ENCODE assay signal across 22 mouse cellular contexts in genomic region chr5:8544512-8544911, GRCm38 (mm10).
A peak's percentile ranks its signal among the peaks of the same experiment; 100 is the strongest.
DNase-seq lines count a peak whose midpoint lies in the region; ATAC-seq and TF ChIP-seq lines count a peak whose summit lies in the region.
"Had no signal": no experiment of that assay in that cellular context is flagged by ENCODE, and none has a peak within 500 bp of the region (broad histone marks: within the 10 kb centered on the region; RNA-seq: fewer than 3 reads in every experiment).

No protein-coding gene starts in this region.

- H3K4me3 ChIP-seq in kidney, embryonic 16.5 days (ENCODE audit: low read length): no peak overlapping the region
- H3K4me3 ChIP-seq in CH12.LX (replicated peaks in 1 of 3; ENCODE audit: low read depth in 2 of 3, low read length in 2 of 3, poor library complexity in 1 of 3): no peak overlapping the region
- no peak overlapping the region for H3K4me3 ChIP-seq in hindbrain, embryonic 10.5 days
- H3K4me3 ChIP-seq: embryonic facial prominence, embryonic 10.5 days; hindbrain, embryonic 13.5 days; midbrain, embryonic 15.5 days; neural tube, embryonic 13.5 days had no signal

- WGBS in kidney, embryonic 16.5 days: 59% methylated on average over 2 of the region's 5 CpGs
- 29% methylated on average over 4 of the region's 5 CpGs for WGBS in hindbrain, embryonic 10.5 days

- H3K9ac ChIP-seq in kidney, embryonic 16.5 days (replicated peaks; ENCODE audit: low read length): no peak overlapping the region
- H3K9ac ChIP-seq in CH12.LX (ENCODE audit: insufficient read depth, low read depth): no peak overlapping the region
- H3K9ac ChIP-seq: hindbrain, embryonic 13.5 days; midbrain, embryonic 15.5 days; neural tube, embryonic 13.5 days had no signal

- peak; percentile 4 for DNase-seq in embryo, embryonic 11 days
- DNase-seq in embryo, embryonic 10.5 days (ENCODE audit: low spot score): no peak
- DNase-seq in kidney, postnatal 36 days: no peak
- DNase-seq in CH12.LX (ENCODE audit: extremely low read depth) (peak; percentile 3), ZHBTc4 (ENCODE audit: low read depth, low spot score) (peak; percentile 81)
- no peak for DNase-seq in hindbrain, embryonic 10.5 days (ENCODE audit: low spot score)
- no peak for DNase-seq in neural tube, embryonic 10.5 days (ENCODE audit: extremely low spot score, low spot score)
- DNase-seq: adrenal gland, postnatal 25 days; cerebellum, adult 9-10 months; gastrocnemius, postnatal 25 days; kidney, adult 18-20 months; right cerebral cortex, adult 18-20 months; right cerebral cortex, postnatal 4 days; thymus, adult 18-20 months had no signal

- TF ChIP-seq RAD21 in CH12.LX (IDR thresholded peaks at IDR 0.05; ENCODE audit: low read depth, low read length): no peak; the same call in 1 of the 2 replicates

- no peak for TF ChIP-seq EP300 in CH12.LX (IDR thresholded peaks at IDR 0.05; ENCODE audit: low read length)

- in situ Hi-C loops in CH12.LX (cut with MboI; ENCODE audit: low pct_ligation_motif_present, low pct_unique_long_range_greater_than_20kb, low sequenced_read_pairs): no loop called here

- dilution Hi-C loops in CH12.LX (cut with MboI; ENCODE audit: extremely low pct_ligation_motif_present, extremely low pct_unique_long_range_greater_than_20kb, low sequenced_read_pairs): no loop called here

- no peak overlapping the region for H3K27ac ChIP-seq in kidney, embryonic 16.5 days (ENCODE audit: low read length)
- H3K27ac ChIP-seq in CH12.LX (ENCODE audit: insufficient read depth, low read depth): no peak overlapping the region
- H3K27ac ChIP-seq in hindbrain, embryonic 10.5 days: no peak overlapping the region
- H3K27ac ChIP-seq: embryonic facial prominence, embryonic 10.5 days; hindbrain, embryonic 13.5 days; kidney, postnatal 0 days; macrophage; midbrain, embryonic 15.5 days; neural tube, embryonic 13.5 days had no signal

- H3K4me2 ChIP-seq in kidney, embryonic 16.5 days (replicated peaks; ENCODE audit: low read depth, low read length): no peak overlapping the region
- H3K4me2 ChIP-seq in CH12.LX (ENCODE audit: insufficient read depth, low read depth, poor library complexity, severe bottlenecking): no peak overlapping the region
- H3K4me2 ChIP-seq: hindbrain, embryonic 13.5 days; midbrain, embryonic 15.5 days; neural tube, embryonic 13.5 days had no signal

- TF ChIP-seq POLR2A in CH12.LX (IDR thresholded peaks at IDR 0.05; ENCODE audit: low read depth, low read length): no peak

- no peaks in the 10 kb centered on the region for H3K36me3 ChIP-seq in kidney, embryonic 16.5 days (ENCODE audit: insufficient read depth, low read length)
- H3K36me3 ChIP-seq in CH12.LX (replicated peaks in 1 of 2; ENCODE audit: control insufficient read depth in 1 of 2, insufficient read depth in 1 of 2, low read length in 1 of 2): no peaks in the 10 kb centered on the region
- H3K36me3 ChIP-seq in hindbrain, embryonic 10.5 days: no peaks in the 10 kb centered on the region
- H3K36me3 ChIP-seq: embryonic facial prominence, embryonic 10.5 days; midbrain, embryonic 15.5 days had no signal

- TF ChIP-seq CTCF in CH12.LX (conservative IDR thresholded peaks at IDR 0.05 in 1 of 2, IDR thresholded peaks at IDR 0.05 in 1 of 2; ENCODE audit: low read depth in 2 of 2, low read length in 2 of 2): peak in 1 of 2 experiments; percentile 15; a peak in 1 of 4 replicates

- H3K27me3 ChIP-seq in kidney, embryonic 16.5 days (ENCODE audit: insufficient read depth, low read length): no peaks in the 10 kb centered on the region
- no peaks in the 10 kb centered on the region for H3K27me3 ChIP-seq in CH12.LX (replicated peaks)
- no peaks in the 10 kb centered on the region for H3K27me3 ChIP-seq in hindbrain, embryonic 10.5 days (ENCODE audit: insufficient read depth, poor library complexity, severe bottlenecking)
- H3K27me3 ChIP-seq: hindbrain, embryonic 13.5 days; midbrain, embryonic 15.5 days; neural tube, embryonic 13.5 days had no signal

- no peaks in the 10 kb centered on the region for H3K9me3 ChIP-seq in kidney, embryonic 16.5 days (ENCODE audit: low read length)
- no peaks in the 10 kb centered on the region for H3K9me3 ChIP-seq in CH12.LX (replicated peaks; ENCODE audit: low read length)
- no peaks in the 10 kb centered on the region for H3K9me3 ChIP-seq in hindbrain, embryonic 10.5 days
- H3K9me3 ChIP-seq: embryonic facial prominence, embryonic 10.5 days; hindbrain, embryonic 13.5 days; midbrain, embryonic 15.5 days; neural tube, embryonic 13.5 days had no signal

- H3K79me2 ChIP-seq in CH12.LX (replicated peaks; ENCODE audit: control insufficient read depth, extremely low read depth, insufficient read depth, poor library complexity, severe bottlenecking): no peaks in the 10 kb centered on the region

- peak; percentile 21; the same call in 1 of the 2 replicates for ATAC-seq in kidney, embryonic 16.5 days (ENCODE audit: low FRiP score, low TSS enrichment)
- ATAC-seq: lung, postnatal 0 days had no signal

- H3K4me1 ChIP-seq in kidney, embryonic 16.5 days (ENCODE audit: insufficient read depth, low read length): no peaks in the 10 kb centered on the region
- H3K4me1 ChIP-seq in CH12.LX (ENCODE audit: control insufficient read depth in 1 of 2, insufficient read depth in 2 of 2): peaks cover 0 to 7% of the 10 kb centered on the region in 2 experiments; a peak in 1 of 4 replicates
- H3K4me1 ChIP-seq in hindbrain, embryonic 10.5 days (replicated peaks): 0 out of 2 replicates have a peak, but pooled peaks cover 4% of the 10 kb centered on the region
- H3K4me1 ChIP-seq: embryonic facial prominence, embryonic 10.5 days; hindbrain, embryonic 13.5 days; midbrain, embryonic 15.5 days; neural tube, embryonic 13.5 days had no signal

TF ChIP-seq in CH12.LX, 34 proteins besides CTCF, POLR2A, EP300 and RAD21:
- TF ChIP-seq USF2 (conservative IDR thresholded peaks at IDR 0.05; ENCODE audit: low read depth, low read length): no peak
- no peak for TF ChIP-seq E2F4 (IDR thresholded peaks at IDR 0.05; ENCODE audit: insufficient replicate concordance, low read depth, low read length)
- TF ChIP-seq ZMIZ1 (IDR thresholded peaks at IDR 0.05; ENCODE audit: low read depth, low read length): no peak
- TF ChIP-seq POLR2AphosphoS2 (IDR thresholded peaks at IDR 0.05; ENCODE audit: low read depth, low read length): no peak
- TF ChIP-seq CHD2 (IDR thresholded peaks at IDR 0.05; ENCODE audit: low read length): no peak
- no peak for TF ChIP-seq SIN3A (IDR thresholded peaks at IDR 0.05; ENCODE audit: low read length)
- no peak for TF ChIP-seq JUND (conservative IDR thresholded peaks at IDR 0.05; ENCODE audit: low read depth, low read length)
- no peak for TF ChIP-seq IRF4 (IDR thresholded peaks at IDR 0.05; ENCODE audit: low read depth, low read length)
- TF ChIP-seq GABPA (IDR thresholded peaks at IDR 0.05; ENCODE audit: insufficient replicate concordance, low read depth, low read length): no peak
- TF ChIP-seq MXI1 (IDR thresholded peaks at IDR 0.05; ENCODE audit: low read depth, low read length): no peak

Comparison
In these comparisons a context has a peak if more than half of its experiments do, and no peak if none do; other contexts are left out.
1. DNase-seq: peak in embryo, embryonic 11 days (single experiment), CH12.LX (single experiment) and ZHBTc4 (single experiment); none in embryo, embryonic 10.5 days (single experiment), kidney, postnatal 36 days (0 of 2), hindbrain, embryonic 10.5 days (single experiment) and neural tube, embryonic 10.5 days (single experiment).